Mouse (Mus musculus) left cerebral cortex, adult 2 months (tissue): ENCODE measurements around the gene Gm10142. TPM values are rescaled to one million over a fixed set of nuclear protein-coding genes. Genes with fewer than 3 reads are reported as not detected.
"Not testable (repeated sequence)": the region's sequence is repeated elsewhere in the genome, so short reads cannot be mapped to it uniquely, and the experiment has no call there.

Experiments used
- DNase-seq, 2 experiments: peaks; one replicate each; pipeline ENCODE4 v3.0.0; 2021 to 2022; ENCODE audit warnings: low spot score in 2 of 2, mixed read lengths in 1 of 2; ENCODE audit errors: extremely low spot score in 1 of 2
- H3K27ac ChIP-seq: fragments of 200-600 bp; 2 replicates; pipeline ENCODE4 v1.8.1; 2022
- H3K4me3 ChIP-seq: fragments of 200-600 bp; 2 replicates; pipeline ENCODE4 v1.8.1; 2022
- CTCF ChIP-seq: fragments of 200-600 bp; IDR thresholded peaks from 2 replicates; pipeline ENCODE4 v1.8.1; 2022; ENCODE audit warnings: antibody characterized with exemption, mild to moderate bottlenecking, moderate library complexity
- intact Hi-C: fragments of 180-260 bp; cut with DNase I; formaldehyde crosslinking; loops from one replicate; pipeline ENCODE4 v1.15.1; 2025
- total RNA-seq, 2 experiments: library from RNA; stranded (reverse); gene quantifications; 2 replicates each; pipeline ENCODE4 v1.2.3; 2021

The Gm10142 gene
- total RNA-seq, 2 experiments from 2014 or later = not detected

DNA sequence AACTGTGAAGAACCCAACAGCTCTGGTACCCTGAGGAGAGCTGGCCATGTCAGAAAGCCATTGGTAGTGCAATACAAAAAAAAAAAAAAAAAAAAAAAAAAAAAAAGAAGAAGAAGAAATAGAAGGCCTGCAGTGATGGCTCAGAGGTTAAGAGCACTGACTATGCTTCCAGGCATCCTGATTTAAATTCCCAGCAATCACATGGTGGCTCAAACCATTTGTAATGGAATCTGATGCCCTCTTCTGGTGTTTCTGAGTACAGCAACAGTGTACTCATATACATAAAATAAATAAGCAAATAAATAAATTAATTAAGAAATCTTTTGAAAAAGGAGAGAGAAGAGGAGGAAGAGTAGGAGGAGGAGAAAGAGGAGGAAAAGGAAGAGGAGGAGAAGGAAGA, 37.8 kb downstream of the Gm10142 start:
- no peak for DNase-seq
- TF ChIP-seq CTCF = no peak; the same call in 1 of the 2 replicates
- Histone ChIP-seq H3K27ac (no peak overlapping the region), H3K4me3 (no peak overlapping the region)
- intact Hi-C loops = no loop called here

DNA sequence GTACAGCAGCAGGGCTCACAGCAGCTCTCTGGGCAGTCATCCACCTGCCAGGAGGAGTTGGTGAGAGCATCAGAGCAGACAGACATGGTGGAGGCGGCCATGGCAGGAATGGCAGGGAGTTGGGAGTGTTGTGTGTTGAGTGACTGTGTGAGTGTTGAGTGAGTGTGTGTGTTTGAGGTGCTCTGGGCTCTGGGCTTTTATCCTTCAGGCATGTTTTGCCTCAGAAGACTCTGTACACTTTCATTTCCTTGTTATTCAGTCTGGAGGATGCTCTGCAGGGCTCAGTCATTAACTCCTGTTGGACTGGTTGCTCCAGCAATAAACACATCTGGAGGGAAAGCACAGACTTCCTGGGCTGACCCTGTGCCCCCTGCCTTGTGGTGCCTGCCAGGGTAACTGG, 44.0 kb downstream of the Gm10142 start, which contains the start of gene Gm3233:
Gene Gm3233 (minus strand): TSS at position 101 of the 400 bp plus-strand sequence.
- intact Hi-C loops, DNase-seq, H3K4me3 ChIP-seq, H3K27ac ChIP-seq: not testable (repeated sequence)

Other genes with a start within 250 kb of the Gm10142 start
- 10 to 100 TPM; 32.6 to 35.7 TPM for gene Fam207a, start 200.0 kb upstream of the Gm10142 start, total RNA-seq
- gene Itgb2, start 185.6 kb upstream of the Gm10142 start, total RNA-seq = 1 to 10 TPM; 3.0 to 3.5 TPM
- gene Pttg1ip, start 134.1 kb upstream of the Gm10142 start, total RNA-seq = 10 to 100 TPM; 71.6 to 77.6 TPM
- 100 to 1,000 TPM; 142 to 156 TPM for gene Sumo3, start 109.7 kb upstream of the Gm10142 start, total RNA-seq
- 1 to 10 TPM; 2.0 to 5.3 TPM for gene Gm49325, start 109.6 kb upstream of the Gm10142 start, total RNA-seq
- gene Ube2g2, start 93.5 kb upstream of the Gm10142 start, total RNA-seq = 10 to 100 TPM; 47.4 to 48.0 TPM
- gene Tspear, start 29.2 kb upstream of the Gm10142 start, total RNA-seq = under 1 TPM; 0.18 to 0.21 TPM
- not detected for gene Gm19402, start 25.1 kb upstream of the Gm10142 start, total RNA-seq
- not detected for gene Gm9508, start 18.6 kb upstream of the Gm10142 start, total RNA-seq
- not detected for gene Gm10272, start 9.2 kb upstream of the Gm10142 start, total RNA-seq
- gene Gm10024, start 4.3 kb upstream of the Gm10142 start, total RNA-seq = not detected
- not detected for gene Krtap12-1, start 4.8 kb downstream of the Gm10142 start, total RNA-seq
- gene Gm10100, start 10.7 kb downstream of the Gm10142 start, total RNA-seq = not detected
- not detected for gene Gm18596, start 26.8 kb downstream of the Gm10142 start, total RNA-seq
- not detected for gene Gm9736, start 35.5 kb downstream of the Gm10142 start, total RNA-seq
- gene Gm3233, start 43.9 kb downstream of the Gm10142 start, total RNA-seq = not detected
- gene Gm3238, start 55.5 kb downstream of the Gm10142 start, total RNA-seq = not detected
- not detected for gene Gm7138, start 61.1 kb downstream of the Gm10142 start, total RNA-seq
- gene Gm3250, start 66.7 kb downstream of the Gm10142 start, total RNA-seq = not detected
- not detected for gene Gm7137, start 72.4 kb downstream of the Gm10142 start, total RNA-seq
- not detected for gene Gm9639, start 79.3 kb downstream of the Gm10142 start, total RNA-seq
- gene Gm19668, start 83.3 kb downstream of the Gm10142 start, total RNA-seq = not detected
- not detected for gene Gm9507, start 96.0 kb downstream of the Gm10142 start, total RNA-seq
- gene Gm2696, start 98.9 kb downstream of the Gm10142 start, total RNA-seq = not detected
- not detected for gene Krtap10-4, start 111.3 kb downstream of the Gm10142 start, total RNA-seq
- gene Krtap10-10, start 120.1 kb downstream of the Gm10142 start, total RNA-seq = not detected
- gene Gm36176, start 131.0 kb downstream of the Gm10142 start, total RNA-seq = not detected
- gene Gm10318, start 137.1 kb downstream of the Gm10142 start, total RNA-seq = not detected
- gene Gm3285, start 146.2 kb downstream of the Gm10142 start, total RNA-seq = not detected
- gene Lrrc3, start 186.7 kb downstream of the Gm10142 start, total RNA-seq = 1 to 10 TPM; 9.5 to 9.8 TPM